Mouse (Mus musculus) stomach, postnatal 0 days (tissue): Measurements from ENCODE around the gene Dlg1.

ENCODE experiments used
- CTCF ChIP-seq: IDR thresholded peaks from 2 replicates; pipeline ENCODE4 v1.5.1; 2016; ENCODE audit warnings: antibody characterized with exemption, low read depth, mild to moderate bottlenecking, moderate library complexity
- EP300 ChIP-seq: optimal IDR thresholded peaks from 2 replicates; pipeline ENCODE3; 2016; ENCODE audit warnings: antibody characterized with exemption

GRCm38 (mm10) chr16:31634371-31634770 is 28.9 kb upstream of the Dlg1 start:
- TF ChIP-seq CTCF, result no peak
- TF ChIP-seq EP300, result no peak
